Mouse (Mus musculus) heart, postnatal 0 days (tissue): ENCODE data around the gene Ddx6.

Experiments
- CTCF ChIP-seq: IDR thresholded peaks from 2 replicates; pipeline ENCODE4 v1.5.1; 2016; ENCODE audit warnings: antibody characterized with exemption, control low read depth, low read depth
- EP300 ChIP-seq: IDR thresholded peaks from 2 replicates; pipeline ENCODE4 v1.6.1; 2016; ENCODE audit warnings: antibody characterized with exemption, low read depth

DNA sequence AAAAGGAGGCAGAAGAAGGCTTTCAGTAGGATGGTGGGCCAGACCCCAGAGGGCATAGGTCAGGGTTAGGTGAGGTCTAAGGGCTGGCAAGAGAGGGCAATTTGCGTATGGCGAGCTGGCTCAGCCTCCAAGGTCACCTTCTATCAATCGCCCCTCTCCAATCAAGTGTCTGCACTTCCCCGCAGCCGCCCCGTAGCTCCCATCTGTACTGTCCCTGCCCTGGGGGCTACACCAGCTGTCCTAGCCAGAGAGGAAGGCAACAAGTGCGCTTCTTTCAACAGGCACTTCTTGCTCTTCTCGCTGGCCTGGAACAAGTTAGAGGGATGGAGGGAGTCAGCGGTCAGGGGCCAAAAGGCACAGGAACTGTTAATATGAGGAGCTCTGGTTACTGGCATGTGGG, 83.3 kb downstream of the Ddx6 start:
- TF ChIP-seq CTCF (no peak), EP300 (no peak)
